Mouse (Mus musculus): ENCODE results near the gene Atrnl1.
A peak's percentile ranks its signal among the peaks of the same experiment; 100 is the strongest.

DNA sequence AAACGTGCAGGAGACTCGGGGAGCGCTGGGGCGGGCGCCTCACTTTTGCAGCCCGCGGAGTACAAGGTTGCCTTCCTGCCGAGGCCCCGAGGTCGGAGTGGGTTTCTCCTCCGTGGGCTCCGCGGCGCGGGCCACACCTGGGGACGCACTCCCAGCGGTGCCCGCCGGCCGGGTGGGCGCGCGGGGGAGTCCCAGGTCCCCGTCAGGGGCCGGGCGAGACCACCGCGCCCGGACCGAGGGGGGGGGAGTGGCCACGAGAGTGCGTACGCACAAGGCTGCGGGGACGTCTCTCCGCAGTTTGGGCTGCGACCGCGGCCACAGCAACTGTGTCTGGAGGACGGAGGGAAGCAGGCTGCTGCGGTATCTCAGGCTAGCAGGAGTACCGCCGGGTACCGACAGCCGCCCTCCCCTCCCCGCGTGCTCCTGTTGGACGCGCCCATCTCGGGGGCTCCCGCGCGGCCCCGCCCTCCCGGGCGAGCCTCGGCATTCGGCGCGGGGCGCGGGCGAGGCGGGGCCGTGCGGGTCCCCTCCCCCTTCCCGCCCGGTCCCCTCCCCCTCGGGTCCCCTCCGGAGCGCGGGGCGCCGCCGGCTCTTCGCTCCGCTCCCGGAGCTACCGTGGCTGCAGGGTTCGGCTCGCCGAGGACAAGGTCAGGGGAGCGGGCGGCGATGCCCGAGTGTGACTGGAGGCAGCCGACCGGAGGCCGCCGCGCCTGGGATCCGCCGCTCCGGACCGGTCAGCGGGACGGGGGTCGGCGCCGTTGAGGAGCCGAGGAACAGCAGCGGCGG is at the start of gene Atrnl1:
- TF ChIP-seq POLR2A (IDR thresholded peaks at IDR 0.05; ENCODE audit: insufficient read depth, low read depth, low read length) (peak; percentile 37), CTCF (IDR thresholded peaks at IDR 0.05; ENCODE audit: insufficient read depth, low read depth, low read length) (no peak)
